Mouse (Mus musculus) forebrain, embryonic 13.5 days (tissue): ENCODE results near the gene Syne4. TPM values are rescaled to one million over a fixed set of nuclear protein-coding genes. Genes with fewer than 3 reads are reported as not detected.

ENCODE experiments used
- ATAC-seq: fragments of 200-750 bp; cut with Nextera tagmentation; 2 replicates; pipeline ENCODE4 v1.8.0; 2017
- H3K27ac ChIP-seq: fragments of 300-500 bp; sonication (generic); 2 replicates; pipeline ENCODE4 v1.5.1; 2015; ENCODE audit warnings: inconsistent platforms, mild to moderate bottlenecking, moderate library complexity
- H3K27me3 ChIP-seq: fragments of 300-500 bp; sonication (generic); 2 replicates; pipeline ENCODE4 v1.6.1; 2015; ENCODE audit warnings: mild to moderate bottlenecking, inconsistent platforms
- H3K36me3 ChIP-seq: fragments of 300-500 bp; sonication (generic); 2 replicates; pipeline ENCODE4 v1.6.1; 2015; ENCODE audit warnings: mild to moderate bottlenecking, inconsistent platforms; ENCODE audit not compliant: poor library complexity, severe bottlenecking
- H3K4me1 ChIP-seq: fragments of 300-500 bp; sonication (generic); 2 replicates; pipeline ENCODE4 v1.6.1; 2015; ENCODE audit warnings: inconsistent platforms
- H3K4me2 ChIP-seq: fragments of 300-500 bp; sonication (generic); 2 replicates; pipeline ENCODE4 v1.6.1; 2015; ENCODE audit warnings: inconsistent platforms, mild to moderate bottlenecking, moderate library complexity
- H3K4me3 ChIP-seq: fragments of 300-500 bp; sonication (generic); 2 replicates; pipeline ENCODE4 v1.5.1; 2015; ENCODE audit warnings: mild to moderate bottlenecking, inconsistent platforms
- H3K9ac ChIP-seq: fragments of 300-500 bp; sonication (generic); 2 replicates; pipeline ENCODE4 v1.6.1; 2015; ENCODE audit warnings: mild to moderate bottlenecking, inconsistent platforms
- H3K9me3 ChIP-seq: fragments of 300-500 bp; sonication (generic); replicated peaks from 2 replicates; pipeline ENCODE4 v1.6.1; 2016; ENCODE audit warnings: inconsistent platforms
- WGBS: fragments of 180-500 bp; shearing (Covaris S2); methylation state at CpG from one replicate; pipeline ENCODE4 v1.1.7; 2015; 5-methylcytosine and 5-hydroxymethylcytosine counted together
- polyA plus RNA-seq: library from polyadenylated mRNA; unstranded; fragments of >200 nt; fragmentation: Nextera tagmentation; extraction: Ambion mirVana; gene quantifications from 2 replicates; pipeline ENCODE4 v1.2.1, GENCODE M21; 2015

Syne4 gene
- polyA plus RNA-seq = 9.2 and 12.7 TPM in 2 replicates

DNA sequence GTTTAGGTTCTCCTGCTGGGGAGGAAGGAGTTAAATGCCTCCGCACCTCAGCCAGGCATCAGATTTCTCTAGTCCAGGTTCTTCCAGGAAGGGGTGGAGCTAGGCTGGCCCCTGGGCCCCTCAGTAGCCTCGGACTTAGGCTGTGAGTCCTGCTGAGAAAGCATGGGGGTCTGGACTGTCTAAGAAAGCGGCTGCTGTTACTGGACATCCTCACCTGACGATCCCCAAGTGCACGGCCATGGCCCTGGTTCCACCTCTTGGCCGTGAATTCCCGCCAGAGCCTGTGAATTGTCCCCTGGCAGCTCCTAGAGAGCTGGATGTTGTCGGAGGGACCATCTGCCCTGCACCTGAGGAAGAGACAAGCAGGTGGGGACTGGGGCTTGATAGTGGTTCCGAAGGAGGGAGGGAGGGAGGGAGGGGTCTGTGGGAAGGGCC is at the start of gene Syne4:
Gene Syne4, plus strand, starts transcription at position 87 of the 435 bp plus-strand sequence.
- Histone ChIP-seq H3K36me3 (peaks cover 11% of the 10 kb centered on the region; the same call in 1 of the 2 replicates), H3K4me3 (peak within 1 kb of the TSS; percentile 6; the same call in 1 of the 2 replicates), H3K4me2 (peak within 1 kb of the TSS; percentile 40), H3K9ac (peak within 1 kb of the TSS; percentile 54), H3K9me3 (no peaks in the 10 kb centered on the region), H3K4me1 (peaks cover 10% of the 10 kb centered on the region), H3K27me3 (no peaks in the 10 kb centered on the region), H3K27ac (no peak within 1 kb of the TSS)
- no peak for ATAC-seq
- 2% methylated on average over 9 of the region's 9 CpGs for WGBS

DNA sequence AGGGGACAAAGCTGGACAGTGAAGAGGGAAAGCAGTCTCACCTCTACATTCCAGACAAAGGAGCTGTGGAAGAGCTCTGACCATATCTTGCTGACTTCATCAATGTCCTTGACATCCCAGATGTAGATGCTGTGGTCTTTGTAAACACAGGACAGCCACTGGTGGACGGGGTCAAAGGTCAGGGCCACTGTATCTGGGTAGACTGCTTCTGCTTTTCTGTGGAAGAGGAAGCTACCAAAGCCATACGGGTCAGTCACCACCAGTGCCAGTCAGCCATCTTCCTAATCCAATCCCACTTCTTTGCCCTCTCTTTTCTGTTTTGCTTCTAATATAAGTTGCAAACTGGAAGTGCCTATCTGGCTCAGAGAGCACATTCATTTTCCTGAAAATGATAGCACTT is 49.6 kb upstream of the Syne4 start:
- no peaks in the 10 kb centered on the region for H3K9me3 ChIP-seq
- H3K27ac ChIP-seq = no peak overlapping the region
- H3K4me3 ChIP-seq = no peak overlapping the region
- H3K27me3 ChIP-seq = no peaks in the 10 kb centered on the region
- H3K4me1 ChIP-seq = no peaks in the 10 kb centered on the region
- peaks cover 68% of the 10 kb centered on the region for H3K36me3 ChIP-seq
- no peak overlapping the region for H3K9ac ChIP-seq
- WGBS = 85% methylated on average over 2 of the region's 2 CpGs
- no peak for ATAC-seq
- no peak overlapping the region for H3K4me2 ChIP-seq

DNA sequence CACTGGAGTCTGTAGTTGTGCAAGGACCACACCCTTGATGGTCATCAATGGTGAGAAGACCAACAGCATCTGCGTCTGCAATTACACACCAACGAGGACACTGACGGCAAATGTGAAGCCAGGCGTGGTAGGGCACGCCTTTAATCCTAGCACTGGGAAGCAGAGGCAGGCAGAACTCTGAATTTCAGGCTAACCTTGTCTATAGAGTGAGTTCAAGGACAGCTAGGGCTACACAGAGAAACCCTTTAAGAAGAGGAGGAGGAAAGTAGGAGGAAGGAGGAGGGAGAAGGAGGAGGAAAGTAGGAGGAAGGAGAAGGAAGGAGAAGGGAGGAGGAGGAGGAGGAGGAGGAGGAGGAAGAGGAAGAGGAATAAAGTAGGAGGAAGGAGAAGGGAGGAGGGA is 49.1 kb upstream of the Syne4 start:
- WGBS = 95% methylated on average over 5 of the region's 5 CpGs
- Histone ChIP-seq H3K36me3 (peaks cover 73% of the 10 kb centered on the region), H3K4me3 (no peak overlapping the region), H3K4me2 (no peak overlapping the region), H3K9ac (no peak overlapping the region), H3K4me1 (no peaks in the 10 kb centered on the region), H3K27me3 (no peaks in the 10 kb centered on the region), H3K27ac (no peak overlapping the region), H3K9me3 (no peaks in the 10 kb centered on the region)
- no peak for ATAC-seq

DNA sequence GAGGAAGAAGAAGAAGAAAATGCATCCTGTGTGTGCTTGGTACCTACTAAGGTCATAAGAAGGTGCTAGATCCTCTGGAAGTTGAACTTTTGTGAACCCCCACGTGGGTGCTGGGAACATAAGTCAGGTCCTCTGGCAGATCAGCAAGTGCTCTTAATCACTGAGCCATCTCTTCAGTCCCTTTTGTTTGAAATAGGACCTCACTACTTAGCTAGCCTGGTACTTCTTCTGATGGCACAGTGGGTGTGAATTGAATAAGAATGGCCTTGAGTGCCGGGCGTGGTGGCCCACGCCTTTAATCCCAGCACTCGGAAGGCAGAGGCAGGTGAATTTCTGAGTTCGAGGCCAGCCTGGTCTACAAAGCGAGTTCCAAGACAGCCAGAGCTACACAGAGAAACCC is 48.7 kb upstream of the Syne4 start:
- peaks cover 75% of the 10 kb centered on the region for H3K36me3 ChIP-seq
- H3K4me2 ChIP-seq = no peak overlapping the region
- H3K27me3 ChIP-seq = no peaks in the 10 kb centered on the region
- WGBS = 91% methylated on average over 7 of the region's 7 CpGs
- no peak overlapping the region for H3K4me3 ChIP-seq
- no peak overlapping the region for H3K27ac ChIP-seq
- no peaks in the 10 kb centered on the region for H3K4me1 ChIP-seq
- no peaks in the 10 kb centered on the region for H3K9me3 ChIP-seq
- H3K9ac ChIP-seq = no peak overlapping the region
- ATAC-seq = no peak

DNA sequence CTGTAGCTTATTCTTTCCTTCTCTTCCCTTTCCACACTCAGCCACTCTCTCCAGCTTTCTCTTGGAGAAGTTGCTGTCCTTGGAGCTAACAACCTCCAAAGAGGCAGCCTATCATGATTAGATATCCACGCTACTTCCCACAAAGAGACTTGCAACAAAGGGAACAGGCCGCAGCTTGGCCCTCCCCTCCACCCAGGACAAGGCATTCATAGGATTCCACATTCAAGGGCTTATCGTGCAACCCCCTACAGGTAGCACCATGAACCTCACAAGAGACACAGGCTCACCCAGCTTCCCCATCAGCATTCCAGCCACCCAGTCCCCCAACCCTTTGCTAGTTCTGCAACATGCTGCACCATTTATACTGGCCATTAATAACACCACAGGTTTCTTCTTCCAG is 47.8 kb upstream of the Syne4 start:
- ATAC-seq = no peak
- no peak overlapping the region for H3K4me3 ChIP-seq
- no peak overlapping the region for H3K9ac ChIP-seq
- peaks cover 75% of the 10 kb centered on the region for H3K36me3 ChIP-seq
- 79% methylated on average over 3 of the region's 3 CpGs for WGBS
- H3K9me3 ChIP-seq = no peaks in the 10 kb centered on the region
- H3K27me3 ChIP-seq = no peaks in the 10 kb centered on the region
- no peak overlapping the region for H3K4me2 ChIP-seq
- H3K27ac ChIP-seq = no peak overlapping the region
- H3K4me1 ChIP-seq = no peaks in the 10 kb centered on the region

DNA sequence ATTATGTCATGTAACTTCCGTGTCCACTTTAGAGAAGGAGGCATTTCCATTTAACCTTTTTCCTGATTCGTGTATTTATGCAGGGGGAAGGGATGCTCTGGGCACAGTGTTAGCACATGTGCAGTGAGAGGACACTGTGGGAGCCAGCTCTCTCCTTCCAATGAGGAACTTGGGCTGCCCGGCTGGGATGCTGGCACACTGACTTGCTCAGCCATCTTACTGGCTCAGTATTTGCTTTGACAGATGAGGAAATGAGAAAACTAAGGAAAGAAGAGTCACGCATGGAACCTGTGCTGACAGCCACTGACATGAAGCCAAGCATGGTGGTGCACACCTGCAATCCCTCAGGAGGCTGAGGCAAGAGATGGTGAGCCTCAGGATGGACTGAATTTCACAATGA is 45.0 kb upstream of the Syne4 start:
- Histone ChIP-seq H3K9ac (no peak overlapping the region), H3K4me3 (no peak overlapping the region), H3K9me3 (no peaks in the 10 kb centered on the region), H3K27me3 (no peaks in the 10 kb centered on the region), H3K36me3 (peaks cover 64% of the 10 kb centered on the region), H3K4me1 (no peaks in the 10 kb centered on the region), H3K4me2 (no peak overlapping the region), H3K27ac (no peak overlapping the region)
- WGBS = 93% methylated on average over 4 of the region's 4 CpGs
- no peak for ATAC-seq

DNA sequence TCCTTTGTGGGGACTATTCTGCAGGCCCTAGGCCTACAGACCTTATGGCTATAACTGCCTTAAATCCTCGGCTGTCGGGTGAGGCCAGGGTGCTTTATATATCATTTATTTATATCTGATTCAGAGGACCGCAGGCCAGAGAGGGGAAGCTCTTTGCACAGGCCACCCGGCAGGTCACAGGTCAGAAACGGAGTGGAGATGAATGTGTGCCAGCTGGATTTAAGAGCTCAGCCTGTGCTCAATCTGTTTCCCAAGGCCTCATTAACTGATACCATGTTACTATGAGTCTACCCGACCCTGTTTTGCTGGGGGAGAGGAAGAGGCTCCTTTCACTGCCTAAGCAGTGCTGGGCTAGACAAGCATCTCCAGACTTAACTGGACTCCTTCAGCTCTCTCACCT is 40.2 kb upstream of the Syne4 start:
- H3K27me3 ChIP-seq = no peaks in the 10 kb centered on the region
- ATAC-seq = no peak
- no peaks in the 10 kb centered on the region for H3K9me3 ChIP-seq
- H3K4me1 ChIP-seq = peaks cover 7% of the 10 kb centered on the region
- peak overlapping the region; percentile 9; the same call in 1 of the 2 replicates for H3K9ac ChIP-seq
- H3K36me3 ChIP-seq = peaks cover 34% of the 10 kb centered on the region
- no peak overlapping the region for H3K4me3 ChIP-seq
- whole genome bisulfite sequencing = 85% methylated on average over 6 of the region's 6 CpGs
- H3K27ac ChIP-seq = no peak overlapping the region
- H3K4me2 ChIP-seq = no peak overlapping the region

DNA sequence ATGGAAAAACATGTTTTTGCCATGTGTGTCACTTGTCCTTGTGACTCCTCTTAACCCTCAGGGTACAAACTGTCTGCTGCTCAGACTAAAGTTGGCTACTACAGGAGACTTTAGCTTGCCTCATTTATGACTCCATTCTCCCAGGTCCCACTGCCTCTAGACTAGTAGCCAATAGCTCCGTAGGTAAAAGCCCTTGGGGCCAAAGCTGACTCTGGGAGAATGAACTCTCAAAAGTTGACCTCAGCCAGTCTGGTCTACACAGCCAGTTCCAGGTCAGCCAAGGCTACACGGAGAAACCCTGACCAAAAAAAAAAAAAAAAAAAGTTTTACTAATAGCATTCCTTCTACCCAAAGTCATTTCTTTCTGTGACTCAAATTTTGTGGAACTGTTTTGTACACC is 35.7 kb upstream of the Syne4 start:
- no peak overlapping the region for H3K27ac ChIP-seq
- peak overlapping the region; percentile 84; the same call in 1 of the 2 replicates for H3K4me3 ChIP-seq
- ATAC-seq = no peak
- H3K9ac ChIP-seq = peak overlapping the region; percentile 68; the same call in 1 of the 2 replicates
- no peaks in the 10 kb centered on the region for H3K36me3 ChIP-seq
- H3K4me2 ChIP-seq = peak overlapping the region; percentile 74
- no peaks in the 10 kb centered on the region for H3K27me3 ChIP-seq
- peaks cover 15% of the 10 kb centered on the region for H3K4me1 ChIP-seq
- 60% methylated on average over 2 of the region's 2 CpGs for WGBS
- no peaks in the 10 kb centered on the region for H3K9me3 ChIP-seq

DNA sequence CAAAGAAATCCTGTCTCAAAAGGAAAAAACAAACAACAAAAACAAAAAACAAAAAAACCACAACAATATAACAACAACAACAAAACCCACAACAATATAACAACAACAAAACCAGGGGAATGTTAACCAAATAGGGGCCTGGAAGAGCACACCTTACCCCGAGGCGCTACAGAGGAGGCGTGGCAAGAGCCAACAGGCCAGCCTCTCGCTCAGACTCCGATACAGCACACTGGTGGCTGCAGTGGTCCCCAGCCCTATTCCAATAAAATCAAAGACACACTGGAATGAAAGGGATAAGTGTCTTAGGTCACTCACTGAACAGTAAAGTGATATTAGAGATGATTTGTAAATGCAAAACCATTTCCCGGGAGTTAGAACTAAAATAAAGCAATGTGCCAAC is 35.1 kb upstream of the Syne4 start:
- H3K27me3 ChIP-seq = no peaks in the 10 kb centered on the region
- no peaks in the 10 kb centered on the region for H3K9me3 ChIP-seq
- H3K4me1 ChIP-seq = peaks cover 15% of the 10 kb centered on the region
- 0% methylated on average over 6 of the region's 6 CpGs for WGBS
- no peaks in the 10 kb centered on the region for H3K36me3 ChIP-seq
- peak overlapping the region; percentile 96 for H3K27ac ChIP-seq
- peak overlapping the region; percentile 84 for H3K4me3 ChIP-seq
- H3K9ac ChIP-seq = peak overlapping the region; percentile 68
- H3K4me2 ChIP-seq = peak overlapping the region; percentile 74
- no peak for ATAC-seq

DNA sequence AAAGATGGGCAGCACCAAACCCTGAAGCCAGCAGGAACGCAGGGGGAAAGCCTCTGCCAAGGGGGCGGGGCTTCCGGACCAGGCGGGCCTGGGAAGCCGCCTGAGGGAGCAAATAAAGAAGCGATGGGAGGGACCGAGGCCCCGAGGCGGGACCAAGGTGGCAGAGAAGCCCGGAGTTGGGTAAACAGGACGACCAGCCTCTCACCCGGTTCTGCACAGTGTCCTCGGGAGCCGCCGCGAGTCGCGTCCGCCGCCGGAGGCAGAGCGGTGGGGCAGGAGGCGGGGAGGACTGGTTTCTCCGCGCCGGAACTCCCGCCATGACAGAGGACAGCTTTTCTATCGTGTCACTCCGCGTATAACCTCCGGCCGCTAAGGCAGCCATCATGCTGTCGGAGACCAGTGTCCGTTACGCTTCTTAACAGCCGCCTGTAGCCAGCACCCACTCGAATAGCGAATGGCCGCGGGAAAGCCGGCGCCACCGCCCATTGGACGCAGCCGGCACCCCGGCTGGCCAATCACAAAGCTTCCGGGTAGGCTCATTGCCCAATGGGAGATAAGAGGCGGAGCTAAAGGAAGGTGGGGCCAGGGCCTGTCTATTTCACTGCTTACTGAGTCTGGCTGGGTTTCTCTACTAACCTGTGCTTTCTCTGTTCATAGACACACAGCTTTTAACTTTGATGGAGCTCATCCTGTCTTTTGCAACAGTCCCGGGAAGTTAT is 34.5 kb upstream of the Syne4 start, which contains the start of the genes Thap8 and Wdr62:
Gene Thap8, plus strand, starts transcription at position 144 of the 719 bp plus-strand sequence.
Gene Wdr62, minus strand, starts transcription at position 469 of the 719 bp plus-strand sequence.
- peaks cover 15% of the 10 kb centered on the region for H3K4me1 ChIP-seq
- no peaks in the 10 kb centered on the region for H3K9me3 ChIP-seq
- peak; percentile 97 for ATAC-seq
- peak within 1 kb of the TSS; percentile 74 for H3K4me2 ChIP-seq
- H3K4me3 ChIP-seq = peak within 1 kb of the TSS; percentile 84
- H3K36me3 ChIP-seq = no peaks in the 10 kb centered on the region
- no peaks in the 10 kb centered on the region for H3K27me3 ChIP-seq
- WGBS = under 1% methylated on average over 49 of the region's 49 CpGs
- H3K9ac ChIP-seq = peak within 1 kb of the TSS; percentile 68
- H3K27ac ChIP-seq = peak within 1 kb of the TSS; percentile 96

DNA sequence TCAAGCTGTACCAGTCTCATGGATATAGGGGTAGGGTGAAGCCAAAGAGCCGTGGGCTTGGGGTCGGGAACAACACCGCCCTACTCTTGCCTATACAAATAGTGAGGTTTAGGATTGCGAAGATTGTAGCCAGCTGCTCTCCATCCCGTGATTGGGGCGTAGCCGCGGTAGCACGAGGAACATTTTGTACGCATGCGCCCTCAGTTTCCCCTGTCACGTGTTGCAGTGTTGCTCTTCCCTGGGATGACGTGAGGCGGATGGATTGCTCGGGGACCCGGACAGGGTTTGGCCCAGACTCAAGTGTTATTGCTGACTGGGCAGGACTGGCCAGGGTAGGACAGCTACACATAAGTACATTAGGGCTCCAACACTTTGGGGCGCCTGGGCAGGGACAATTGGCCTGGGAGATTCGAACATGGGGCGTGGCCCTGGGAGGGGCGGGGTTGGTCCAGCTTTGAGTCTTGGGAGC is 33.9 kb upstream of the Syne4 start:
- H3K9me3 ChIP-seq = no peaks in the 10 kb centered on the region
- H3K27ac ChIP-seq = peak overlapping the region; percentile 96
- H3K4me2 ChIP-seq = peak overlapping the region; percentile 74
- peak overlapping the region; percentile 84 for H3K4me3 ChIP-seq
- H3K9ac ChIP-seq = peak overlapping the region; percentile 64
- under 1% methylated on average over 20 of the region's 20 CpGs for WGBS
- H3K4me1 ChIP-seq = peaks cover 15% of the 10 kb centered on the region
- 0 out of 2 replicates have a peak, but pooled peaks cover 2% of the 10 kb centered on the region for H3K27me3 ChIP-seq
- peak; percentile 86 for ATAC-seq
- H3K36me3 ChIP-seq = no peaks in the 10 kb centered on the region

DNA sequence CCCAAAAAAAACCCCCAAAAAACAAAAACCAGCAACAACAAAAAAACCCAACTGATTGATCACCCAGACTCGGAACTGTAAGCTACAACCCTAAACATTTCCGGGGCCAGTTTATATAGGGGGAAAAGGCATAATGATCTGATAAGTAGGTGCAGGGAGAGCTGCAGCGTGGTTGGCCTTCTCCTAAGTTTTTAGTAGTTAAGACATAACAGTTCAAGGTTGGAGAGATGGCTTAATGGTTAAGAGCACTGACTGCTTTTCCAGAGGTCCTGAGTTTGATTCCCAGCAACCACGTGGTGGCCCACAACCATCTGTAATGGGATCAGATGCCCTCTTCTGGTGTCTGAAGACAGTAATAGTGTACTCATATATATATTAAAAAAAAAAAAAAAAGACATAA is 33.1 kb upstream of the Syne4 start:
- H3K9me3 ChIP-seq = no peaks in the 10 kb centered on the region
- peak overlapping the region; percentile 74; the same call in 1 of the 2 replicates for H3K4me2 ChIP-seq
- H3K4me3 ChIP-seq = no peak overlapping the region
- no peak for ATAC-seq
- 81% methylated on average over 4 of the region's 4 CpGs for WGBS
- H3K4me1 ChIP-seq = peaks cover 15% of the 10 kb centered on the region
- peak overlapping the region; percentile 96; the same call in 1 of the 2 replicates for H3K27ac ChIP-seq
- H3K9ac ChIP-seq = no peak overlapping the region
- no peaks in the 10 kb centered on the region for H3K36me3 ChIP-seq
- 0 out of 2 replicates have a peak, but pooled peaks cover 2% of the 10 kb centered on the region for H3K27me3 ChIP-seq
